Mouse (Mus musculus) liver, embryonic 14.5 days (tissue): Measurements from ENCODE around the gene Pemt. TPM values are rescaled to one million over a fixed set of nuclear protein-coding genes. Genes with fewer than 3 reads are reported as not detected.

Experiments
- ATAC-seq: fragments of 200-750 bp; cut with Nextera tagmentation; 2 replicates; pipeline ENCODE4 v1.8.0; 2017; ENCODE audit warnings: moderate number of reproducible peaks, mild to moderate bottlenecking, moderate library complexity; ENCODE audit not compliant: insufficient read depth
- DNase-seq, 3 experiments: peaks; one replicate each; pipeline ENCODE4 v3.0.0-alpha.2; 2012 to 2013; ENCODE audit warnings: low read depth in 3 of 3, low spot score in 3 of 3
- H3K27ac ChIP-seq: fragments of 300-500 bp; sonication (generic); 2 replicates; pipeline ENCODE4 v1.5.1; 2014; ENCODE audit warnings: moderate library complexity, mild to moderate bottlenecking, control low read depth, inconsistent platforms
- H3K27me3 ChIP-seq: fragments of 300-500 bp; sonication (generic); 2 replicates; pipeline ENCODE4 v1.6.1; 2014; ENCODE audit warnings: mild to moderate bottlenecking, low read length, moderate library complexity; ENCODE audit not compliant: control insufficient read depth, insufficient read depth
- H3K36me3 ChIP-seq: fragments of 300-500 bp; sonication (generic); replicated peaks from 2 replicates; pipeline ENCODE4 v1.6.1; 2014; ENCODE audit warnings: low read depth; ENCODE audit not compliant: control insufficient read depth, insufficient read depth
- H3K4me1 ChIP-seq, 2 experiments: fragments of 200-500 bp in 1 of 2; fragments of 300-500 bp in 1 of 2; sonication (generic) in 1 of 2; replicated peaks; 2 replicates each; pipeline ENCODE4 v1.6.1; 2012 to 2014; ENCODE audit warnings: antibody characterized with exemption in 1 of 2, inconsistent platforms in 1 of 2, low read length in 1 of 2; ENCODE audit not compliant: control insufficient read depth in 2 of 2, insufficient read depth in 2 of 2
- H3K4me2 ChIP-seq: fragments of 300-500 bp; sonication (generic); 2 replicates; pipeline ENCODE4 v1.6.1; 2014; ENCODE audit warnings: low read depth, mild to moderate bottlenecking, control low read depth, moderate library complexity
- H3K4me3 ChIP-seq, 2 experiments: fragments of 200-500 bp in 1 of 2; fragments of 300-500 bp in 1 of 2; sonication (generic) in 1 of 2; 2 replicates each; pipeline ENCODE4 v1.5.1; 2012 to 2014; ENCODE audit warnings: low read depth in 2 of 2, low read length in 2 of 2, mild to moderate bottlenecking in 2 of 2, control low read depth in 1 of 2, inconsistent platforms in 1 of 2, moderate library complexity in 1 of 2; ENCODE audit not compliant: insufficient read depth in 1 of 2
- H3K9ac ChIP-seq: fragments of 300-500 bp; sonication (generic); replicated peaks from 2 replicates; pipeline ENCODE4 v1.6.1; 2014; ENCODE audit warnings: mild to moderate bottlenecking, control low read depth, moderate library complexity
- H3K9me3 ChIP-seq: fragments of 300-500 bp; sonication (generic); 2 replicates; pipeline ENCODE4 v1.6.1; 2016; ENCODE audit warnings: low read length, mixed read lengths; ENCODE audit not compliant: control insufficient read depth
- CTCF ChIP-seq: IDR thresholded peaks from 2 replicates; pipeline ENCODE4 v1.5.1; 2016; ENCODE audit warnings: antibody characterized with exemption, low read depth, control low read depth
- EP300 ChIP-seq: IDR thresholded peaks from 2 replicates; pipeline ENCODE4 v1.6.1; 2016; ENCODE audit warnings: antibody characterized with exemption, low read depth
- WGBS: fragments of 180-500 bp; shearing (Covaris S2); extraction: QIAGEN DNeasy Blood & Tissue Kit; methylation state at CpG from one replicate; pipeline ENCODE4 v1.1.7; 2014; ENCODE audit not compliant: insufficient replicate concordance; 5-methylcytosine and 5-hydroxymethylcytosine counted together
- polyA plus RNA-seq, 2 experiments: library from polyadenylated mRNA; depleted of rRNA in 1 of 2; stranded (reverse) in 1 of 2; unstranded in 1 of 2; fragments of >200 nt; fragmentation: Nextera tagmentation in 1 of 2; extraction: Ambion mirVana in 1 of 2; gene quantifications; 2 replicates each; pipeline versions ENCODE4 v1.2.1 to v1.2.3; 2012 to 2014

Gene Pemt
- polyA plus RNA-seq (2012; rRNA removed) (5.2 and 6.2 TPM in 2 replicates), polyA plus RNA-seq (2014; fragmentation: Nextera tagmentation; extraction: Ambion mirVana) (8.8 and 9.0 TPM in 2 replicates)

DNA sequence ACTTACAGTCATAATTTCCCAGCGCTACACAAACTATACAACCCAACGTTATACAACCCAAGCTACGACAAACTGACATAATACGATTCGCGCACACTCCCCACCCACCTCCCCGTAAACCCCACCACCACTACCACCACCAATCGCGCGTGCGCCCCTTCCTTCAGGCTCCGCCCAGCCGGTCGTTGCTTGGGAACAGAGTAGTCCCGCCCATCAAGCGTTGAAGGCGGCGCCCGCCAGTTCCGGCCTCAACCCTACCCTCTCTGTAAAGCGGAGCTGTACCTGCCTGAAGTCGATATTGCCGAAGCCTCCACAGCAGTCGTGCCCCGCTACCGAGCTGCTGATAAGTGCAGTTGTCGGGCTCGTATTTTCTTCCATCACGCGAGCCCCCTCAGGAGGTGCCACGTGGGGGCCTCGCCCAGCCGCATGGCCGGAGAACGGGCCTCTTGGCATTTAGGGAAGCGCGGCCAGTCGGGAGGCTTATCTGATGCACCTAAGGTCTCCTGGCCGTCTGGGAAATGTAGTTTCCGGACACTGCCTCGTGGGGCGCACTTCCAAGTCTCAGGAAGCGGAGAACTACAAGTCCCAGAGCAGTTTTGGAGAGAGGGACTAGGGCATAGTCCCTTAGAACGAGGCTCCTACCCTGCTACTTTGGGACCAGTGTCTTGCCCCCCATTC is at the start of gene Pemt:
Gene Pemt, minus strand, starts transcription at position 432 of the 678 bp plus-strand sequence.
- DNase-seq (peak; percentile 83 to 87 (median 84)), ATAC-seq (peak; percentile 96)
- TF ChIP-seq EP300 (peak; percentile 15; the same call in 1 of the 2 replicates), CTCF (peak; percentile 76)
- peaks cover 3 to 13% of the 10 kb centered on the region in 2 experiments; a peak in 3 of 4 replicates for H3K4me1 ChIP-seq
- peak within 1 kb of the TSS; percentile 69 for H3K4me2 ChIP-seq
- H3K4me3 ChIP-seq, result peak within 1 kb of the TSS; percentile 57 to 81
- H3K27ac ChIP-seq, result peak within 1 kb of the TSS; percentile 74
- under 1% methylated on average over 44 of the region's 44 CpGs for WGBS
- no peaks in the 10 kb centered on the region for H3K27me3 ChIP-seq
- H3K9me3 ChIP-seq, result no peaks in the 10 kb centered on the region
- H3K9ac ChIP-seq, result peak within 1 kb of the TSS; percentile 68
- H3K36me3 ChIP-seq, result no peaks in the 10 kb centered on the region

DNA sequence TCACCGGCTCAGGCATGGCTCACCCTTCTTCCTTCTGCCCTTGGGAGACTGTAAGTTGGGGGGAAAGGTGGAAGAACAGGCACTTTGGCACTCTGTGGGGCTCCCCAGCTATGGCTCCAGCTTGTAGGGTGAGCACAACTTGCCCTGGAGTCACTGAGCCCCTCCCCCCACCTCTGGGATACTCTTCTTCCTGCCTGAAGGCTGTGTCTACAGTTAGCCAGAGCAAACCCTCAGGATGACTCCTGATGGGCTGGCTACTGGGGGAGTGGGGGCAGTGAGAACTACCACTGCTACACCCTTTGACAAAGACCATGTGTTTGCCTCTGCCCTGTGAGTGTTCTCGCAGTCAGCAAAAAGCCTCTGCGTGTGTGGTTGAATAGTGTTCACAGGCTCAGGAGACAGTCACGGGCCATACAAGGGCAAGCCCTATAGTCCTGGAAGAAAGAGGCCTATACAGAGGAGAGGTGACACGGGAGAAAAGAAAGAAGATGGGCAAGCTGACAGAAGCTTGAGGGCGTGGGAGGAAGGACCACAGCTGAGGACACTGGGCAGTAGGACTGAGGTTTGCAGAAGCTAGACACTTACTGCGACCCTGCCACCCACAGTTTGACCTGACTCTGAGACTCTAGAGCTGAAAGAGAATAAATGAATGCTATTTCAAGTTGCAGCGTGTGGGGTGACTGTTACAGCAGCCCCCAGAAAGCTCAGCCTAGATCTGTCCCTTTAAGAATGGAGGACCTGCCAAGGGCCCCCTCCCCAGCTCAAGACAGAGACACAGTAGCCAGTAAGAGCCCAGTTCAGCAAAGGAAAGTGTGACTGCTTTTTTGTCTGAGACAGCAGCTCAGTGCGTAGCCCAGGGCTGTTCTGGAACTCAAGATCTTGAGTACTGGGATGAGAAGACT is 48.9 kb upstream of the Pemt start:
- Histone ChIP-seq H3K4me1 (peaks cover 12 to 27% of the 10 kb centered on the region in 2 experiments), H3K4me3 (no peak overlapping the region), H3K36me3 (no peaks in the 10 kb centered on the region), H3K9me3 (no peaks in the 10 kb centered on the region), H3K27me3 (no peaks in the 10 kb centered on the region), H3K9ac (no peak overlapping the region), H3K27ac (no peak overlapping the region), H3K4me2 (no peak overlapping the region)
- 49% methylated on average over 9 of the region's 9 CpGs for WGBS
- TF ChIP-seq CTCF (no peak), EP300 (no peak)
- no peak for DNase-seq
- ATAC-seq, result no peak

DNA sequence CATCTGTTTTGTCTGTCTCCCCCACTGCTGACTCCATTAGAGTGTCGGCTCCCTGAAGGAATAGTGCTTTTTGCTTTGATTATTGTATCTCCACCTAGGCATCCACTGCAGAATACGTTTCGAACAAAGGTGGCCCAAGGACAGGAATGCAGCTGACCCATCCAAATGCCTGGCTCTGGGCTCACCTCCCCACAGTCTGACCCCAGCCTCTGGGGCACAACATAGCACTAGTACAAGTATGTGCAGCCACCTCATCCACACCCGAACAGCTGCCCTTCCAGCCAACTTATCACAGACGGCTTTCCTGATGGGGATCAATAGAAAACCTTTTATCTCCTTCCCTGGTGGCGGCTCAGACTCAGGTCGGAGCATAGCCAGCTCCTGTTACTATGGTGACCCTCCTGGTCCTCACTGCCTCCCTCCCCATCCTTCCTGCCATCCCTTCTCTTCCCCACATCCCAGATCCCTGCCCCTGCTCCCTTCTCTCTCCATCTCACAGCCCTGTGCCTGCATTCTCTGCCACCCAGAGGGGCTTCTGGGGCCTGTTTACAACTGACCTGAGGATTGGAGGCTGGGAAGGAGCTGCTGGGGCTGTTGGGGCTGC is 47.8 kb upstream of the Pemt start:
- 51% methylated on average over 7 of the region's 7 CpGs for WGBS
- H3K27me3 ChIP-seq, result no peaks in the 10 kb centered on the region
- no peaks in the 10 kb centered on the region for H3K9me3 ChIP-seq
- no peak overlapping the region for H3K9ac ChIP-seq
- no peak overlapping the region for H3K27ac ChIP-seq
- H3K4me2 ChIP-seq, result no peak overlapping the region
- DNase-seq (no peak), ATAC-seq (no peak)
- peaks cover 10 to 20% of the 10 kb centered on the region in 2 experiments for H3K4me1 ChIP-seq
- no peak for TF ChIP-seq CTCF
- no peaks in the 10 kb centered on the region for H3K36me3 ChIP-seq
- H3K4me3 ChIP-seq, result no peak overlapping the region

DNA sequence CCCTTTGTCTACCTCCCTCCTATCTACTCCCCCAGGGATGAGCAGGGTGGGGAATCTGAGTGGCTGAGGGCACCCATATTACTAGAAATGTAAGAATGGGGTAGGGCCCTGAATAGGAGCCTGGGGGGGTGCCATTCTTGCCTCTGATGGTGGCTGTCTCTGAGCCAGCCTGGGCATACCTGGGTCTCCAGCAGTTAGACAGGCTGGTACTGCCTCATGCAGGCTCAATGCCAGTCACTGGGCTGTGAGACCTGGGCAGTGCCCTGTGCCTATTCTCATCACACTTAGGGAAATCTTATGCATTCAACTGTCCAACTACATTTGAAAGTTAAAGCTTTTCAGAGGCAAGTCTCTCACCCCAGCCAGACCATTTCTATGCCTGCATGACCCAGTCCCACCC is 46.9 kb upstream of the Pemt start:
- Histone ChIP-seq H3K9ac (no peak overlapping the region), H3K4me3 (no peak overlapping the region), H3K4me1 (peaks cover 10 to 20% of the 10 kb centered on the region in 2 experiments), H3K27ac (no peak overlapping the region), H3K4me2 (no peak overlapping the region), H3K9me3 (no peaks in the 10 kb centered on the region), H3K36me3 (no peaks in the 10 kb centered on the region), H3K27me3 (no peaks in the 10 kb centered on the region)
- ATAC-seq (no peak), DNase-seq (no peak)
- no peak for TF ChIP-seq CTCF
- TF ChIP-seq EP300, result no peak

DNA sequence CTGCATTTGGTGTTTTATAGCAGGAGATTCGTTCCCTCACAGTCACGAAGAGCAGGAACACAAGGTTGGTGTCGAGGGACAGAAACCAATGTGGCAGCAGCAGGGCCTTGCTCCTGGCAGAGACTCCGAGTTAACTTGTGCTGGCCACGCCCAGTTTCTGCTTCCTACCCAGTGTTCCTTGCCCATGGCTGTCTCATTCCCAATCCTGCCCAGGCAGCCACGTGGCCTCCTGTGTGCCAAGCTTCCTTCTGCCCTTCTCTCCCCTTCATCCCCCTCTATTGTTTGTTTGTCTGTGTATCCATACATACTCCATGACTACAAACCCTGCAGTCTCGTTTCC is 45.1 kb upstream of the Pemt start:
- H3K9me3 ChIP-seq, result no peaks in the 10 kb centered on the region
- H3K4me2 ChIP-seq, result peak overlapping the region; percentile 29; the same call in 1 of the 2 replicates
- 49% methylated on average over 7 of the region's 7 CpGs for WGBS
- DNase-seq (no peak), ATAC-seq (no peak)
- H3K4me3 ChIP-seq, result no peak overlapping the region
- TF ChIP-seq EP300, result no peak
- TF ChIP-seq CTCF, result no peak
- H3K27me3 ChIP-seq, result no peaks in the 10 kb centered on the region
- H3K4me1 ChIP-seq, result peaks cover 10 to 20% of the 10 kb centered on the region in 2 experiments
- no peaks in the 10 kb centered on the region for H3K36me3 ChIP-seq
- no peak overlapping the region for H3K9ac ChIP-seq
- no peak overlapping the region for H3K27ac ChIP-seq
